Mouse (Mus musculus) hindbrain, embryonic 16.5 days (tissue): ENCODE measurements at regions not wholly inside any gene's neighbourhood (a gene's known extent, or its start where the extent isn't known, plus 50 kb on each side); places are given as distances from the start of the nearest gene placed in this dataset.

Experiments
- ATAC-seq: fragments of 200-750 bp; cut with Nextera tagmentation; 2 replicates; pipeline ENCODE4 v1.8.0; 2017; ENCODE audit warnings: moderate TSS enrichment, moderate library complexity
- H3K27ac ChIP-seq: fragments of 300-500 bp; sonication (generic); 2 replicates; pipeline ENCODE4 v1.5.1; 2014; ENCODE audit warnings: low read depth, mild to moderate bottlenecking, control low read depth, low read length, moderate library complexity
- H3K27me3 ChIP-seq: fragments of 300-500 bp; sonication (generic); replicated peaks from 2 replicates; pipeline ENCODE4 v1.6.1; 2014; ENCODE audit warnings: low read length; ENCODE audit not compliant: control insufficient read depth, insufficient read depth
- H3K36me3 ChIP-seq: fragments of 300-500 bp; sonication (generic); 2 replicates; pipeline ENCODE4 v1.6.1; 2014; ENCODE audit warnings: mild to moderate bottlenecking, low read length, moderate library complexity, mixed read lengths; ENCODE audit not compliant: control insufficient read depth, insufficient read depth
- H3K4me1 ChIP-seq: fragments of 300-500 bp; sonication (generic); 2 replicates; pipeline ENCODE4 v1.6.1; 2014; ENCODE audit warnings: low read depth, low read length; ENCODE audit not compliant: control insufficient read depth, insufficient read depth
- H3K4me2 ChIP-seq: fragments of 300-500 bp; sonication (generic); 2 replicates; pipeline ENCODE4 v1.6.1; 2014; ENCODE audit warnings: mild to moderate bottlenecking, low read length, control low read depth, moderate library complexity
- H3K4me3 ChIP-seq: fragments of 300-500 bp; sonication (generic); 2 replicates; pipeline ENCODE4 v1.5.1; 2014; ENCODE audit warnings: mild to moderate bottlenecking, low read length, control low read depth, moderate library complexity
- H3K9ac ChIP-seq: fragments of 300-500 bp; sonication (generic); 2 replicates; pipeline ENCODE4 v1.6.1; 2014; ENCODE audit warnings: low read depth, mild to moderate bottlenecking, control low read depth, low read length, moderate library complexity
- H3K9me3 ChIP-seq: fragments of 300-500 bp; sonication (generic); 2 replicates; pipeline ENCODE4 v1.6.1; 2014; ENCODE audit warnings: mild to moderate bottlenecking, low read length, moderate library complexity; ENCODE audit not compliant: control insufficient read depth
- WGBS: fragments of 180-500 bp; shearing (Covaris S2); extraction: QIAGEN DNeasy Blood & Tissue Kit; methylation state at CpG from one replicate; pipeline ENCODE4 v1.1.7; 2014; 5-methylcytosine and 5-hydroxymethylcytosine counted together

GRCm38 (mm10) chr14:58937791-58938600, 204.7 kb downstream of the 1700129C05Rik start:
- Histone ChIP-seq H3K9ac (no peak overlapping the region), H3K4me1 (peaks cover 6% of the 10 kb centered on the region), H3K9me3 (no peaks in the 10 kb centered on the region), H3K27me3 (no peaks in the 10 kb centered on the region), H3K36me3 (no peaks in the 10 kb centered on the region), H3K4me2 (peak overlapping the region; percentile 43), H3K4me3 (no peak overlapping the region), H3K27ac (no peak overlapping the region)
- 37% methylated on average over 12 of the region's 12 CpGs for WGBS
- ATAC-seq: peak; percentile 79

- Histone ChIP-seq H3K27ac (no peak overlapping the region), H3K4me2 (peak overlapping the region; percentile 43; the same call in 1 of the 2 replicates), H3K36me3 (no peaks in the 10 kb centered on the region), H3K4me3 (no peak overlapping the region), H3K27me3 (no peaks in the 10 kb centered on the region), H3K9me3 (no peaks in the 10 kb centered on the region), H3K4me1 (peaks cover 6% of the 10 kb centered on the region), H3K9ac (no peak overlapping the region)
- 11% methylated on average over 8 of the region's 8 CpGs for WGBS
- peak; percentile 60; the same call in 1 of the 2 replicates for ATAC-seq
Measured at GRCm38 (mm10) chr14:58937331-58937730, 205.4 kb downstream of the 1700129C05Rik start.

- no peak overlapping the region for H3K9ac ChIP-seq
- H3K9me3 ChIP-seq: no peaks in the 10 kb centered on the region
- no peak overlapping the region for H3K27ac ChIP-seq
- H3K4me3 ChIP-seq: no peak overlapping the region
- H3K27me3 ChIP-seq: no peaks in the 10 kb centered on the region
- peaks cover 6% of the 10 kb centered on the region for H3K4me1 ChIP-seq
- H3K4me2 ChIP-seq: no peak overlapping the region
- H3K36me3 ChIP-seq: no peaks in the 10 kb centered on the region
- ATAC-seq: no peak
- 32% methylated on average over 2 of the region's 2 CpGs for WGBS
Measured at GRCm38 (mm10) chr14:58936131-58936530, 206.6 kb downstream of the 1700129C05Rik start.

GRCm38 (mm10) chr14:58917853-58918252, 224.8 kb downstream of the 1700129C05Rik start:
- H3K4me2 ChIP-seq: no peak overlapping the region
- no peak for ATAC-seq
- no peaks in the 10 kb centered on the region for H3K9me3 ChIP-seq
- no peak overlapping the region for H3K9ac ChIP-seq
- no peak overlapping the region for H3K27ac ChIP-seq
- H3K27me3 ChIP-seq: no peaks in the 10 kb centered on the region
- H3K4me3 ChIP-seq: no peak overlapping the region
- no peaks in the 10 kb centered on the region for H3K4me1 ChIP-seq
- no peaks in the 10 kb centered on the region for H3K36me3 ChIP-seq
- 67% methylated on average over 9 of the region's 9 CpGs for WGBS

- 79% methylated on average over 3 of the region's 3 CpGs for WGBS
- no peaks in the 10 kb centered on the region for H3K4me1 ChIP-seq
- no peak for ATAC-seq
- no peak overlapping the region for H3K4me3 ChIP-seq
- no peaks in the 10 kb centered on the region for H3K36me3 ChIP-seq
- H3K4me2 ChIP-seq: no peak overlapping the region
- H3K27ac ChIP-seq: no peak overlapping the region
- no peaks in the 10 kb centered on the region for H3K9me3 ChIP-seq
- H3K9ac ChIP-seq: no peak overlapping the region
- no peaks in the 10 kb centered on the region for H3K27me3 ChIP-seq
Measured at GRCm38 (mm10) chr14:58917228-58917627, 225.5 kb downstream of the 1700129C05Rik start.

- no peak for ATAC-seq
- no peaks in the 10 kb centered on the region for H3K4me1 ChIP-seq
- H3K4me2 ChIP-seq: no peak overlapping the region
- H3K27ac ChIP-seq: no peak overlapping the region
- no peak overlapping the region for H3K9ac ChIP-seq
- H3K4me3 ChIP-seq: no peak overlapping the region
- 86% methylated on average over 3 of the region's 3 CpGs for WGBS
- no peaks in the 10 kb centered on the region for H3K9me3 ChIP-seq
- H3K27me3 ChIP-seq: no peaks in the 10 kb centered on the region
- no peaks in the 10 kb centered on the region for H3K36me3 ChIP-seq
Measured at GRCm38 (mm10) chr14:58914937-58915336, 227.8 kb downstream of the 1700129C05Rik start.

- Histone ChIP-seq H3K4me3 (no peak overlapping the region), H3K9me3 (no peaks in the 10 kb centered on the region), H3K36me3 (no peaks in the 10 kb centered on the region), H3K4me1 (no peaks in the 10 kb centered on the region), H3K27ac (no peak overlapping the region), H3K9ac (no peak overlapping the region), H3K4me2 (no peak overlapping the region), H3K27me3 (no peaks in the 10 kb centered on the region)
- ATAC-seq: no peak
- 96% methylated on average over 1 of the region's 1 CpGs for WGBS
Measured at GRCm38 (mm10) chr14:58910846-58911245, 231.8 kb downstream of the 1700129C05Rik start.

GRCm38 (mm10) chr14:58907932-58908331, 234.8 kb downstream of the 1700129C05Rik start:
- 80% methylated on average over 3 of the region's 3 CpGs for WGBS
- H3K9me3 ChIP-seq: no peaks in the 10 kb centered on the region
- no peaks in the 10 kb centered on the region for H3K27me3 ChIP-seq
- ATAC-seq: no peak
- no peak overlapping the region for H3K4me3 ChIP-seq
- H3K27ac ChIP-seq: no peak overlapping the region
- H3K9ac ChIP-seq: no peak overlapping the region
- no peaks in the 10 kb centered on the region for H3K36me3 ChIP-seq
- H3K4me2 ChIP-seq: no peak overlapping the region
- no peaks in the 10 kb centered on the region for H3K4me1 ChIP-seq

- Histone ChIP-seq H3K4me3 (no peak overlapping the region), H3K27me3 (no peaks in the 10 kb centered on the region), H3K36me3 (no peaks in the 10 kb centered on the region), H3K9me3 (no peaks in the 10 kb centered on the region), H3K4me1 (no peaks in the 10 kb centered on the region), H3K27ac (no peak overlapping the region), H3K4me2 (no peak overlapping the region), H3K9ac (no peak overlapping the region)
- whole genome bisulfite sequencing: 72% methylated on average over 3 of the region's 3 CpGs
- ATAC-seq: no peak
Measured at GRCm38 (mm10) chr14:58907359-58907758, 235.3 kb downstream of the 1700129C05Rik start.
